Mouse (Mus musculus) MEL (cell line): ENCODE measurements around the gene Dgkz.

Experiments
- CTCF ChIP-seq, 3 experiments: IDR thresholded peaks in 2 of 3; conservative IDR thresholded peaks in 1 of 3; 2 replicates each; pipeline ENCODE4 v1.5.1; 2011 to 2012; ENCODE audit warnings: low read length in 3 of 3, low read depth in 2 of 3, mild to moderate bottlenecking in 2 of 3, improper control_type of control experiment in 1 of 3, inconsistent platforms in 1 of 3, mixed read lengths in 1 of 3, moderate library complexity in 1 of 3; ENCODE audit not compliant: control insufficient read depth in 1 of 3, insufficient read depth in 1 of 3, poor library complexity in 1 of 3, severe bottlenecking in 1 of 3
- SIN3A ChIP-seq: IDR thresholded peaks from 2 replicates; pipeline ENCODE4 v1.6.1; 2012; ENCODE audit warnings: low read length, improper control_type of control experiment, inconsistent platforms
- TCF12 ChIP-seq: IDR thresholded peaks from 2 replicates; pipeline ENCODE4 v1.6.1; 2014; ENCODE audit warnings: low read depth, mild to moderate bottlenecking, inconsistent platforms, low read length, improper control_type of control experiment, moderate library complexity
- USF2 ChIP-seq, 2 experiments: IDR thresholded peaks; 2 replicates each; pipeline ENCODE4 v1.6.1; 2011 to 2012; ENCODE audit warnings: improper control_type of control experiment in 2 of 2, low read length in 2 of 2, borderline replicate concordance in 1 of 2, inconsistent platforms in 1 of 2, low read depth in 1 of 2, mild to moderate bottlenecking in 1 of 2; ENCODE audit not compliant: insufficient read depth in 1 of 2
- ZKSCAN1 ChIP-seq: IDR thresholded peaks from 2 replicates; pipeline ENCODE4 v1.6.1; 2012; ENCODE audit warnings: low read depth, mild to moderate bottlenecking, inconsistent platforms, low read length, improper control_type of control experiment, moderate library complexity

- no peak for TF ChIP-seq CTCF (IDR thresholded peaks at IDR 0.05 in 2 of 3, conservative IDR thresholded peaks at IDR 0.05 in 1 of 3; ENCODE audit: control insufficient read depth in 1 of 3, insufficient read depth in 1 of 3, low read depth in 2 of 3, low read length in 3 of 3, poor library complexity in 1 of 3, severe bottlenecking in 1 of 3)
- no peak for TF ChIP-seq ZKSCAN1
- 0 out of 2 replicates have a peak, but pooled peaks have one; percentile 14 for TF ChIP-seq TCF12
- TF ChIP-seq USF2 (IDR thresholded peaks at IDR 0.05; ENCODE audit: borderline replicate concordance in 1 of 2, insufficient read depth in 1 of 2, low read depth in 1 of 2, low read length in 2 of 2) = no peak
- peak; percentile 74 for TF ChIP-seq SIN3A
Observed at GRCm38 (mm10) chr2:91957096-91957495, 18.6 kb downstream of the Dgkz start.
